Mouse (Mus musculus) thymus, adult 18-20 months (tissue): ENCODE measurements around the gene Dnajb2.
A peak's percentile ranks its signal among the peaks of the same experiment; 100 is the strongest.
"Not testable (repeated sequence)": the region's sequence is repeated elsewhere in the genome, so short reads cannot be mapped to it uniquely, and the experiment has no call there.

Experiments
- DNase-seq, 2 experiments: peaks; one replicate each; pipeline ENCODE4 v3.0.0; 2022; ENCODE audit warnings: mixed read lengths in 2 of 2

The Dnajb2 gene

DNA sequence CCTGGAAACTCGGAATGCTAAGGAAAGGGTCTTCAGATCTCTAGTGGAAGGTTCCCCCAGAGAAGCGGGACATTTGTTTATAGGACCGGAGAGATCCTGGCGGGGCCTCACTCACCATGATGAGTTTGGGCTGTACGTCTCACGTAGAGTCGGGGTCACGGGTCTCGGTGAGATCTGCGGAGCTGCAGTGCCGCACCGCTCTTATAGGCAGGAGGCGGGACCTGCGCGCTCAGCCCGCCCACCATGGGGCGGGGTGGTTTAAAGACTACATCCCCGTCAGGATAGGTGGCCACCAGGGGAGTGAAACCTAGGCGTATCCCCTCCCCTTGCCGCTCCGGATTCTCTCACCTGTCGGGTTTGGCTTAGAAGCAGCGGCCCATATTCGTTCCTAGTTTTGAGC is 17.1 kb upstream of the Dnajb2 start:
- DNase-seq, result peak; percentile 91 to 94

DNA sequence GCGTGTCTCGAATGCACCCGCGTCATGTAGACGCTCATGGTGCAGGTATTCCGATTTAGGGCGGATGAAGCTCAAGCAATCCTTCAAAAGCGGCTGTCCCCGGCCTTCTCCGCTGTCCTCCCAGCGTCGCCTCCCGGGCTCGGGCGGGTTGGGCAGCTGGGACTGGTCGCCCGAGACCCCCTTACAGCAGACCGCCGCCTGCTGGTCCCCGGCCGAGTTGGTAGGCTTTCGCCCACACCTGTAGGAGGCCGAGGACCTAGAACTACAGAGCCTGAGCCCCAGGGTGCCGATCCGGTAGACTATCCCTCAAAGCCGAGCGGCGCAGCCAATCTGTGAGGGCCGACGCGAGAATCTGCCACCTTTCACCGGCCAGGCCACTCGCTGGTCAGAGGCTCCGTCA is 16.7 kb upstream of the Dnajb2 start, which contains the start of gene Tuba4a:
TSS of gene Tuba4a (minus strand) at position 335 of the 400 bp plus-strand sequence.
- DNase-seq, result peak in 1 of 2 experiments; percentile 40

DNA sequence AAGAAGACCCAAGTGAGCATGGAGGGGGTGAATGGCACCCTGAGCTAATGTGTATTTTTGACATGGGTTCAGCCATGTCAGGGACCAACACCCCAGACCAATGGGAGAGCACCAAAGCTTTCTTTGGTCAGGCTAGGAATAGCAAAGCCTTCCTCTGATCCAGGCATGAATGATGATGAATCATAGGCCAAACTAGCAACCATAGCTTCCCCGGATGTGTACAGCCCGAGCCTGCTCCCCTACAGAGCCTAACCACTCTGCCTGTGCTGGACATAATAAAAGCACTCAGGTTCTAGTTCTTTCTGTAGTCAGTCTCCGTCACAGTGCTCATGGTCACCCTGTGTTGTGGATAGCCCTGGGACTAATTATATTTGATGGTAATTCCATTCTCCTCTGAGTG is 14.7 kb upstream of the Dnajb2 start:
- DNase-seq, result no peak

DNA sequence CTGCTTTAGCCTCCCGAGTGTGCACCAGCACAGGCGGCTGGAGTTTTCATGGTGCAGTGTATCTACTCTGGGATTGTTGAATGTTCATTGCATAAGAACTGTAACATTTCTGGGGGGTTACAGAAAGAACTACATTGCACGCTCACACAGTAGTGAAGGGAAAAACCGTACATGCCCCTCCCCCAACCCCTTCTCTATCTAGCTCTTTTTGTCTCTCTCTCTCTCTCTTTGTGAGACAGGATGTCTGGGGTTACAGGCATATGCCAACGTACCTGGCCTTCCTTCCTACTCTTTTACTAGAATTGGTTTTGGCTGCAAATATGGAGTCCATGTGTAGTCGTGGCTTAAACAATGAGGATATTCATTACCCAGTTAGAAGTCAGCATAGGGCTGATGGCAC is 13.3 kb upstream of the Dnajb2 start:
- no peak for DNase-seq

DNA sequence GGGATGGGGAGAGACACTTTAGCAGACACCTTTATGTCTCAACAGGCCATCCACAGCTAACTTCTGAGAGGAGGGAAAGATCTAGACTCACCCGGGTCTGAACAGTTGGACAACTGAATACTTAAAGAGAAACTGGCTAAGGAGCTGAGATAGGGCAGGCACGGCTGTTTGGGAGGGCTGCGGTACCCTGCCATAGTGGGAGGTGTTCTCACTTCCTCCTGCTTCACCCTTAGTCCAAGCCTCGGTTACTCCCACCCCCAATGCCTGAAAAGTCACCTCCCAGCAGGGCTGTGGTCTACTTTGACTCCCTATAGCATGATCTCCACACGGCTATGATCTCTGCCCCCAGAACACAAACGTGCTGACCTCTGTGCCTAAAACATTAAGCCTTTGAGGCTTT is 12.7 kb upstream of the Dnajb2 start:
- DNase-seq, result no peak

DNA sequence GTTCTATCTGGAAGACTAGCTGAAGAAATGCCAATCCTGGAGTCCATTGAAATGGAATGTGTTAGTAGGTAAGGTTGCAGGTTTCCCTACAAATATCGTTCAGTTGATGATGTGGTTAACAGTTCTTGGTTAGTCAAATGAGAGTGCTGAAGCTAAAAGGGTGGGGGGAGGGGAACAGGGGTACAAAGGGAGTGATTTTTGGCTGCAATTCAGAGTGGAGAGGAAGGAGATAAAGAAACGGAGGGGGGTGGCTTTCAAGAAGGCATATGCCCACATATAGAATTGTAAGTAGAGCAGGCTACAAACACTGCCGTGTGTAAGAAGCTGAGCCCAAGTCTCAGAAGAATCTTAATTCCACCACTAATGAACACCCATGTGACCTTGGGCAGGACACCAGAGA is 10.7 kb upstream of the Dnajb2 start:
- DNase-seq, result no peak

DNA sequence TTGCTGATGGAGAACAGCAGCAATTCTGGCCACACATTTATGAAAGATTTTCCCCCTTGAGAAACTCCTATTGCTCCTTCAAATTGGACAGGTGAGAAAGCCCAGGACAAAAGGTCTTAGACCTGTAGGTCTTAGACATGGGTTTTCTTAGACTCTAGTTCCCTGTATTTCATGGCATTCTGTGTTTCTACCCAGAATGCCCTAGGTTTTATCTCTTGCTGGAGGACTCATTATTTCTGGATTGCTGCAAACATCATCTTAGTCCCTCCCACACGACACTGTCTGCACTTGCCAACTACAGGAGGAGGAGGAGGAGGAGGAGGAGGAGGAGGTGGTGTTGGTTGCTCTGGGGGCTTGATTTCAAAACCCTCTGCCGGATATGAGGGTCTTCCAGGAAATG is 10.1 kb upstream of the Dnajb2 start:
- no peak for DNase-seq

DNA sequence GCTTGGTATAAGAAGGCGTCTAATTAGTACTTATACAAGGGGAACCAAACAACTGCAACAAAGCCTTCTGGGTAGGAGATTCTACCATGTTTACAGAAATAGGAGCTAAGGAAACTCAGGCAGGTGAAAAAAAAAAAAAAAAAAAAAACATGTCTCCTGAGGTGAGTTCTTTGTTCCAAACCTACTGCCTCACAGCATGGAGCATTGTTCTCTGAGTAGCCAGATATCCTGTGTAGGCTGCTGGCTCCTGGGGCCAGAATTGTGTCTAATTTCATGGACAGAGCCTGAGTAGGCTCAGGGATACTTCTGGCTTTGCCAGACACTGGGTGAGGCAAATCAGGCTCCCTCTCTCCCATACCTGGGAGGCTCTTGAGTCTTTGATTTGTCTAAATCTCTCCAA is 8.6 kb upstream of the Dnajb2 start:
- no peak for DNase-seq

DNA sequence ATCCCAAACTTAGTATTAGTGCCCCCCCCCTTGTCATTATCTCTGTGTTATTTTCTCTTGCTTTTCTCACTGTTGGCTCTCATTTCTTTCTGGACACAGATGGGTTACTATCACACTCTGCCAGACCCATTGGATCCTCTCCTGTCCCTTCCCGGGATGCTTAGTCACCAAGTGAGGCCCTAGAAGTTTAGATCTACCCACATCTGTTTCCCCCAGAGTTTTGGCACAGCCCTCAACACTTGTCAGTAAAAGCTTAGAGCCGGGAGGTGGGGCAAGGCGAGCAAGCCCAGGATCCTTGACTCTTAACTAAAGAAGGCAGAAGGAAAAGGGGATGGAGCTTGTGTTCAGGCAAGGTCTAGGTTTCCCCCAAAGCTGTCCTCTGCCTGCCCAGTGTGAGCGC is 7.0 kb upstream of the Dnajb2 start:
- DNase-seq, result no peak

DNA sequence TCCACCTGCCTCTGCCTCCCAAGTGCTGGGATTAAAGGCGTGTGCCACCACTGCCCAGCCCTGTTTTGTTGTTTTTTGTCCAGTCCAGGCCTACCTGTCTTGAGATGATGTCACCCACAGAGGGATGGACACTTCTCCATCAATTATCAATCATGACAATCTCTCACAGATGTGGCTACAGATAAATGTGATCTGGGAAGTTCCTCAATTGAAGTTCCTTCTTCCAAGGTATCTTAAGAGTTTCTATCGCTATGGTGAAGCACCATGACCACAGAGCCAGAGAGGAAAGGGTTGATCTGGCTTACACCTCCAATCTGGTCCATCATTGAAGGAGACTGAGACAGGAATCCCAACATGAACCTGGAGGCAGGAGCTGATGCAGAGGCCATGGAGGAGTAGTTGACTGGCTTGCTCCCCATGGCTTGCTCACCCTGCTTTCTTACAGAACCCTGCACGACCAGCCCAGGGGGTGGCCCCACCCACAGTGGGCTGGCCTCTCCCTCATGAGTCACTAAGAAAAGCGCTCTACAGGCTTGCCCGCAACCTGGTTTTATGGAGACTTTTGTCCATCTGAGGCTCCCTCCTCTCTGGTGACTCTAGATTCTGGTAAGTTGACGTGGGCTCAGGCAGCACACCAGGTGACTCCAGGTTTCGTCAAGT is 5.7 kb upstream of the Dnajb2 start:
- no peak for DNase-seq

DNA sequence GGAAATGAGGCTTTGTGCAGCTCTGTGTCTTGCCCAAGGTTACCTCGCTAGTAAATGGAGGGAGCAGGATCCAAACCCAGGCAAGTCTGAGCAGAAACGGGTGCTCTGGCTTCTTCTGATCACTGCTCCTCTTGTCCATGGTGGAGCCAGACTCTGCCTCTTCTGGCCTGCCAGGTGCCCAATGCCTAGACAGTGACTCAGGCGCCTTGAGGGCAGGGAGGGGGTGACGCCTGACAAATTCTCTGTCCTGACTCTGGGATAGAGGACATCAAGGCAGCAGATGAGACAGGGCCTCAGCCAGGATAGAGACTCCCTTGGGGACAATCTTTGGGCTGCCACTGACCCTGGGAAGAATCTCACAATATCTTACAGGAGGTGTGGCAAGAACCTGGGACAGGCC is 5.0 kb upstream of the Dnajb2 start:
- no peak for DNase-seq

DNA sequence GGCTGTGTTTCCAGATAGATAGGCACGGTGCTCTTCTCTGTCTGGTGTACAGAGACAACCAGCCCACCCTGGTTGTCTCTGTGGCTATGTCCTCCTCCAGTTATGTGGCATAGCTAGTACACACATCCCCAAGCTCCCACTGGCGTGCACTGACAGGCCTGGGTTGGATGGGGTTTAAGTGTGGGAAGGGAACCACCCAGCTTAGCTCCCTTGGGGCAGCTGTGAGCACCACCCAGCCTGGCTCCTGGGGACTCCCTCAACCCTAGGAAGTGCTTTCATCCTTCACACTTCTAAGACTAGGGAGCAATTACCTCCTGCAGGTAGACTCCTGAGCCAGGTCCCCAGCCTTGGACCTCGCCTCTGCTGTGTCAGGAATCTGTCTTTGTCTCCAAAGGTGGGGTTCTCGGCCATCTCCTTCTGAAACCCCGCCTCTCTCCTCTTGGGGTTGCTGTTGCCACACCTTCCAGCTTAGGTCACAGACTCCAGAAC is 4.5 kb upstream of the Dnajb2 start, which contains the start of gene A630095N17Rik:
TSS of gene A630095N17Rik (minus strand) at position 439 of the 489 bp plus-strand sequence.
- no peak for DNase-seq

DNA sequence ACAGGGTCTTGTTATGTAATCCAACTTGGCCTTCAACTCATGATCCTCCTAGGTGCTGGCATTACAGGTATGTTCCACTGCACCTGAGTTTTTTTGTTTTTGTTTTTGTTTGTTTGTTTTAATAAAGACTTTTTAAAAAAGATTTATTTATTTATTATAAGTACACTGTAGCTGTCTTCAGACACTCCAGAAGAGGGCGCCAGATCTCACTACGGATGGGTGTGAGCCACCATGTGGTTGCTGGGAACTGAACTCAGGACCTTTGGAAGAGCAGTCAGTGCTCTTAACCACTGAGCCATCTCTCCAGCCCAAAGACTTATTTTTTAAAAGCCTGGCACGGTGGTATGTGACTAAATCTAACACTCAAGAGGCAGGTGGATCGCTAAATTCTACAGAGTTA is 3.7 kb upstream of the Dnajb2 start:
- not testable (repeated sequence) for DNase-seq

DNA sequence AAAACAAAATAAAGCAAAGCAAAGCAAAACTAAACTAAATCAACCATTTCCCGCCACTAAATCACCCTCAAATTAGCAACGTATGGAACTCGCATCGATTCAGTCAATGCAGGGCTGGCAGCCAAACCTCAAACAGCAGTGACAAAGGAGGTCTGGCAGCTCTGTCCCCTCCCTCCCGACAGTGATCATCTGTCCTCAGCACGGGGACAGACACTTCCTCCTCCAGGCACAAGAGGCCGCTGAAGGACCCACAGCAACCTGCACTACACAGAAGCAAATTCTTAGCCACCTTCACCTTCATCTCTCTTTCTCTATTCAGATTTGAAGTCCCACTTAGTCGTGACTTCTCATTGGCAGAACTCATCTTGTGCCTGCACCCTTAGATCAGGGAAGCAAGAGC is 1.6 kb upstream of the Dnajb2 start:
- peak; percentile 57 to 62 for DNase-seq

DNA sequence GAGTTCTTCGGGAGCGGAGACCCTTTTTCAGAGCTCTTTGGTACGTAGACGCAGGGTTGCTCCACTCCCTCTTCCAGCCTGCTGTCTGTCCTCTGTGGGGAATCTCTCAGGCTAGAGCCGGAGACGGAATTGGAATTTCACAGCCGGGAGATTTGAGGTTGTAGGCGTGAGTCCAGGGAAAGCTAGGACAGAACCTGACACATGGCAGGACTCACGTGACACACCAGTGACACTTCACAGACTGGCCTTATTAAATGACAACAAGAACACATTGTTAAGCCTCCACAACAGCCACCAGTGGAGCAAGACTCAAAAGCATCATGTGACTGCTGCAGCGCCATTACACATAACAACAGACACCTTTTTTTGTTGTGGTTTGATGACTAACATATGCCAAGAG is 3.4 kb downstream of the Dnajb2 start:
- no peak for DNase-seq

DNA sequence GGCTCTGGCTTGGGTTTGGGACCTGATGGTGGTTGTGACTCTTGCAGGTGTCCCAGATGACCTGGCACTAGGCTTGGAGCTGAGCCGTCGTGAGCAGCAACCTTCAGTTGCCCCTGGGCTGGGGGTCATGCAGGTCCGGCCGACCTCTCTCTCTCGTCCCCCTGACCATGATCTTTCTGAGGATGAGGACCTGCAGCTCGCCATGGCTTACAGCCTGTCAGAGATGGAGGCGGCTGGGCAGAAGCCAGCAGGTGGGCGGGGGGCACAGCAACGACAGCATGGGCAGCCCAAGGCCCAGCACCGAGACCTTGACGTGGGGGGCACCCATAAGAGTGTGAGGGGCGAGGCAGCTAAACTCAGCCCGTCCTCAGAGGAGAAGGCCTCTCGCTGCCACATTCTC is 7.2 kb downstream of the Dnajb2 start:
- DNase-seq, result no peak

DNA sequence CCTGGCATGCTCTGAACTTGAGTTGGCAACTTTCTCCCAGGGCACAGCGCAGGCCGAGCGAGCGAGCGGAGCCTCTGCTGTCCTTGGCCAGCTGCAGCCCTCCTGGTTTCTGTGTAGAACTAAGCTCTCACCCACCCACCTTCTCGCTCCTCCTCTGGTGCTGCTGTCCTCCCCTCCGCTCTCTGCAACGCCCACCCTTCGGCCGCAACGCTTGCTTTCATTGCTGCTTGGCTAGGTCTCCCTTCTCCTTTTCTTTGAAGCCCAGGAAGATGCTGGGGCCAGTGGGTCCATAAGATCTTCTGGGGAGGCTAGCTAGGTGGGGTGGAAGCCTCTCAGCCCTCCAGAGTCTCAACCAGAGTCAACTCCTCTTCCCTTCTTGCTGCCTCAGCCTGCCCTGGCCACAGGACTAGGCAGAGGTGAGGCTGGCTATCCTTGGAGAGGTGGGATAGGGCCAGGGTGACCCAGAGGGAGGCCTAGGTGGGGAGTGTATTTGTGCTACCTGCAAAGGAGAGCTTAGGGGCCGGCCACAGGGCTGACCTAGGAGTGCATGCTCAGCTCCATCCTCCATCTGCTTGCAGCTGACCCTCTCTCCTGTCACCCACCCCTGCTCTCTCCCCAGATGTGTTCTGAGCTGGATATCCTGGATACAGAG is 8.1 kb downstream of the Dnajb2 start:
- DNase-seq, result no peak

DNA sequence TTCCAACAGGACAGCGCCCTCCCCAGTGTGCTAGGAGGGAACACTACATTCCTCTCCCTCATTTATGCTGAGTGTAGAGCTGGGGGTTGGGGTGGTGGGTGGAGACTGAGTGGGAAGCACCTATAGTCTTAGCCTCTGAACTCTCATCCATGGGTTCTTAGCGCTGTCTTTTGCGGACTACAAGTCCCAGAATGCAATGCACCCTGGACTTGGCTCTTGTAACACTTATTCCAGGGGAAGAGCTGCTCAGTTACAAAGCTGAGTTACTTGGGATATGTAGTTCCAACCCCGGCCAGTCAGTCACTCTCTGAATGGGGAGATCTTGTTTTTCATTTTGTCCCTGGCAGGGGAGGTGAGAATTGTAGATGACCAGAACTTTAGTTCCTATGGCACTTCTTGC is 8.6 kb downstream of the Dnajb2 start:
- no peak for DNase-seq

DNA sequence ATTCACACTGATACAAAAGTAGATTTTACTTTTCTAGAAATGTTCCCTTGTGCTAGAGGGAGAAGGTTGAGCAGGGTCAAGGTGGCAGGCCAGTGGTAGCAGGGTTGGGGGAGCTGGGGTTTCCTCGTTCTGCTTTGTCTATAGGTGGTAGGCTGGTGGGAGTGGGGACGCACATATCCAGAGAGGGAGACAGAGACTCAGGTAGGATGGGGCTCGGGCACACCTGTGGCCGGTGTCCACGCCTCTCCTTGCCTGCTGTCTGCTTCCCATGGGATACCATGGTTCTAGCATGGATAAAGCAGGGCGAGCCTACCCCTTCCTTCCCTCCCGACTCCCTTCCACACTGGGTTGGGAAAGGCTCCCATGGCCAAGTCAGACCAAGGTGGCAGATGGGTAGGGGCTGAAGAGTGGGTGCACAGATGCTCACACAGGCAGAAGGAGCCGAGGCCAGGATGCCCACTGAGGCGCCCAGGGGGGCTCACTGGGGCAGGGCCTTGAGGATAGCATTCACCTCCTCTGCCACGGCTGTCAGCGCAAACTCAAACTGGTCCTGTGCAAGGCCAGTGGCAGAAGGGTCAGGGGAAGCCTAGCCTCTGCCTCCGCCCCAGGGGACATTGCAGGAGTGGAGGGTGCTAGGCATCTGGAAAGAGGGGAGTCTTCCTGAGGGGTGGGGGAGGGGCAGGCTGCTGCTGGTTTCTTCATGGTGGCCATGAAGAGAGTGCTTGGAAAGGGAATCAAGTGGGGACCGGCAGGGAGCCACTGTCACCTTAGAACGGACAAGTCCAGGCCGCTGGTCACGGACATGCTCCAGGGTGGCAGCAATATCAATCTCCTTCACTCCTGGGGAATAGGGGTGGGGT is 11.1 kb downstream of the Dnajb2 start:
- no peak for DNase-seq

DNA sequence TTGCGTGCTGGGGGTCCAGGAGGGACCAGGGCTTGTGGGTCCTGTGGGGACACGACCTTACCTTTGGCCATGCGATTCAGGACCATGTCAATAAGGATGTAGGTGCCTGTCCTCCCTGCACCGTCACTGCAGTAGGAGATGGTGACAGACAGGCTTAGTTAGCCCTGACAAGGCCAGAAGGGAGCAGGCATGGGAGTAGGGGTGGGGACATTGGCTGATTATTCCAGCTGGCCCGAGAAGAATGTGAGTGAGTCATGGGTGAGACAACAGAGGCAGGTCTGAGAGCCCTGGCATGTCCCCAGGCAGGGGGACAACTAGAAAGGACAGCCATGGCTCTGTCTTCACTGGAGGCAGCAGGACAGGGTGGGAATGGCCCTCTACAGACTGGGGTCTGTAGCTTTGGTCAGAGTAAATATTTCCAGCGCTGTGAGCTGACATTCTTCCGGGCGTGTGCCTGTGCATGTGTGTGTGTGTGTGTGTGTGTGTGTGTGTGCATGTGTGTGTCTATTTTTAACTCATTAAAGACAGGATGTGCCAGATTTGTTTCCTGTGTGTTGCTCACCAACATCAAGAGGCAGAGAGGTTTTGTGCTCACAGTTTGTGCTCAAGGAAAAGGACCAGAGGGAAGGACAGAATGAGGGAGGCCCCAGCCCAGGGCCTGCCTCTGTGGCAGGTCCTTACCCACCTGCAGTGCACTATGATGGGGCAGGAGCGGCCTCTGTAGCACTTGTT is 12.0 kb downstream of the Dnajb2 start:
- DNase-seq, result no peak

DNA sequence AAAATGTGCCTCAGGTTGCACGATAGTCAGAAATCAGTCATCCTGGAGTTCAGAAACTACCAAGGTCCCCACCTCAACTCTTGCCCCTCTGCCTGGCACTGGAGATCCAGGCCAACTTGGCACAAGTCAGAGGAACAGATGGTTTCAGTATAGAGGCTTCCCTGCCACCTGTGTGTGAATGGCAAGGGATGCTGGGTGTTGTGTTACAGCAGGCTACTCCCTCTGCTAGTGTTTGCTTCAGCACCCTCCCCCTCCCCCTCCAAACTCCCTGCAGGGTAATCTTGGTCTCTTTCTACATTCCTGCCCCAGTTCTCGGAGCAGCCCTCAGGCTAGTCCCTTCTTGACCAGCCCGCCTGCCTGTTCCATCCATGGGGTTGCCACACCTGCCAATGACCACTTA is 14.3 kb downstream of the Dnajb2 start:
- no peak for DNase-seq

DNA sequence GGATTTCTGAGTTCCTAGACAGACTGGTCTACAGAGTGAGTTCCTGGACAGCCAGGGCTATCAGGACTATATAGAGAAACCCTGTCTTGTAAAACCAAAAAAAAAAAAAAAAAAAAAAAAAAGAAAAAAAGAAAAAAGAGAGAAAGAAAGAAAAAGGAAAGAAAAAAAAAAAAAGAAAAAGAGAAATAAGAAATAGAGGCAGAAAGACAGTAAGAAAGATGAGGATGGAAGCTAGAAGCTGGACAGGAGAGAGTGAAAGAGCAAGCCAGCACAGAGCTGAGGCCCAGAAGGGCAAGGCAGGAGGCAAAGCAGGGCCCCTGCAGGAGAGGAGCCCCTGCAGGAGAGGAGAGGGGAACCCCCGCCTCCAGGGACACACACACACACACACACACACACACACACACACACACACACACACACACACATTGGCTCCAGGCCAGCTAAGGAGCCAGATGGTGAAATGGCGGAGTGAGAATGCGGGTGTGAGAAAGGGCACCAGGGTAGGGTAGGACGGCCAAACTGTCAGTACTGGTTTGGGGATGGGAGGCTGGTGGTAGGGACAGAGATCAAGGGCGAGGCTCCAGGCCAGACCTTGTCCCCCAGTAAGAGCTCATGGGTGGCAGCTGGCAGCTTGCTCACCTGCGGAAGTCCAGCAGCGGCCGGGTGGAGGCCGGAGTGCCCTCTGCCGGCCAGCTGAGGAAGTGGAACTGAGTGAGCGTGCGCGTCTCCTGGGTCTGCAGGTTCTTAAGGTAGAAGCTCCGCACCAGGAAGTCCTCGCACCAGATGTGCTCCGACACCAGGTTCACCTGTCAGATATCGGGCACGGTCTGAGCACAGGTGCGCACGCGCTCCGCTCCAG is 15.1 kb downstream of the Dnajb2 start:
- DNase-seq, result peak; percentile 79 to 82
